Mouse (Mus musculus) liver, postnatal 0 days (tissue): Measurements from ENCODE around the gene Lrrc2.

Source experiments
- CTCF ChIP-seq: sonication (generic); IDR thresholded peaks from 2 replicates; pipeline ENCODE4 v1.5.1; 2016; ENCODE audit warnings: antibody characterized with exemption, low read depth
- EP300 ChIP-seq: IDR thresholded peaks from 2 replicates; pipeline ENCODE4 v1.6.1; 2016; ENCODE audit warnings: antibody characterized with exemption, low read depth, mild to moderate bottlenecking

DNA sequence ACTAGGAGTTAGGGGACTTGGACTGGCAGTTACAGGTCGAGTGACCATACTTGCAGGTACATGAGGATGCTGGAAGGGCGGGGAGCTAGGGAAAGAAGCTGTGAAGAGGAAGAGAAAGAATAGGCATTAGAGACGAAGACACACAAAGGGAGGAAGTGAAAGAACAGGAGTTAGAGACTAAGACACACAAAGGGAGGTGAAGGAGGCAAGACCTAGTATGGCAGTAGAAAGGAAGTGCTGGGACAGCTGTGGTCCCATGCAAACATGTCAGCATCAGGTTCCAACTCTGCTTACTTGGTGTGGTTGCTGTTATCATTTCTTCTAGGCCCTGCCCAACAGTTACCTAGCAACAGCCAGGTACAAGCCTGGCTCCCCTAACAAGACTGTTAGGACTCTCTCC, 58.4 kb downstream of the Lrrc2 start:
- TF ChIP-seq CTCF: no peak
- TF ChIP-seq EP300: no peak
